Mouse (Mus musculus) kidney, postnatal 36 days (tissue): ENCODE measurements around the gene Trp53rkb.

Experiments
- DNase-seq, 2 experiments: peaks; one replicate each; pipeline ENCODE4 v3.0.0; 2021 to 2022; ENCODE audit warnings: mixed read lengths in 2 of 2

Gene Trp53rkb

DNA sequence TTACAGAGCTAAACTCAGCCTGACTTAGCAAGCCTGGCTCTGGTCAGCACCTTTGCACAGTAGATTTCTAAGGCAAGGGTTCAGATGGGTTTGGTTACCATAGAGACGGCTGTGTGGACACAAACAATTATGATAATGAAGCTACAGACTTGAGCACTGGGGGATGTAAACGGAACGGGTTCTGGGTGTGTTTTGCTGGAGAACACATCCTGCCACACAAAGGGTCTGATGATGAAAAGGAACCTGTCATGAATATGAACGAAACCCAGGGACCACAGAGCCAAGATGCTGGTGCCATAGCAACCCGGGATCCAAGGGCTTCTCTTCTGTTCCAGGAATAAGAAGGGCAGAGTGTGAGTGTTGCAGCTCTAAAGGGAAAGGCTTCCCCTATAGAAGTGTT is at the start of gene Trp53rkb:
Trp53rkb (plus strand) TSS at position 177 of the 400 bp plus-strand sequence.
- no peak for DNase-seq

DNA sequence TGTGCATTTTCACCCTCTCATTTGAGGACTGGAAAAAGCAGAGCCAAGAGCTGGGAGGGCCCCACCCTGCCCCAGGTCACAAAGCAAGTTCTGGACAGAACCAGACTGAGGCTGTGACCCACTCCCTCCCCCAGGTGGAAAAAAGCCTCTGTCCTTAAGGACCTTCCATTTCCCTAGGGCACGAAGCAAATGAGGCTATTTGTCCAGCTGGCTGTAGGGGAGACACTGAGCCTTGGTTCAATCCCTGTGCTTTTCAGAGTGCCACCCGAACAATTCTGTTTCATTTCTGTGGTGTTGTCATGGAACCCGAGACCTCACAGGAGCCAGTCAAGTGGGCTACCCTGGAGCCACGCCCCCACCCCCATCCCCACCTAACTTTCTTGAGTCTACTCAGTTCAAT is 48.8 kb upstream of the Trp53rkb start:
- no peak for DNase-seq

DNA sequence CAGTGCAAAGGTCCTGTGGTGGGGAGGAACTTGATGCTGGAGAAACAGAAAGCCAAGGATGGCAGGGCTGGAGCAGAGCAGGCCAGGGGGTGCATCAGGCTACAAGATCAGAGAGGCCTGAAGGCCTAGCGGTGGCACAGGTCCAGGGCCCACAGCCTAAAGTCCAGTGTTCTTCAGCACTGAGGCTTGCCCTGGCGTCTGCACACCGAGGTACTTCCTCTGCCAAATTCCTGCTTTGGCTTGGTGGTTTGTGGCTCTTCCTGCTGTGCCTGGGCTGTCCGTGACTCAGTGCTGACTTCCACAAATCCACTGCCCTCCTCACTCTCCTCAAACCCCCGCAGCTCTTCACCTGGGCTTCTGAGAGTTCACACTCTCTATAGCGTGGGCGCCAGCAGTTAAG is 47.9 kb upstream of the Trp53rkb start:
- peak; percentile 39 to 80 for DNase-seq

DNA sequence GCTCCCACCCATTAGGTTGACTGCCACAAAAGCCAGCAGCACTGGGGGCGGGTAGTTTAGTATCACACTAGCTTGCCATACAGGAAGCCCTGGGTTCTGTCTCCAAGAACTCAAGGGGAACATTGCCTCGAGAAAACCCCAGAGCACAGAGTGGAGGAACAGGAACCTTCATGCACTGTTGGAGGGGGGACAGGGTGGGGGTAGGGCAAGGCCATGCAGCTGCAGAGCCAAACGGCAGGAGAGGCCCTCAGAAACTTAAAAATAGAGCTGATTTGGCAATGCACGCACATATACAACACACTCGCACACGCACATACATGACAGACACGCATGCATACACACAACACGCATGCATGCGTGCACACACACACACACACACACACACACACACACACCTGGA is 46.5 kb upstream of the Trp53rkb start:
- DNase-seq, result no peak

DNA sequence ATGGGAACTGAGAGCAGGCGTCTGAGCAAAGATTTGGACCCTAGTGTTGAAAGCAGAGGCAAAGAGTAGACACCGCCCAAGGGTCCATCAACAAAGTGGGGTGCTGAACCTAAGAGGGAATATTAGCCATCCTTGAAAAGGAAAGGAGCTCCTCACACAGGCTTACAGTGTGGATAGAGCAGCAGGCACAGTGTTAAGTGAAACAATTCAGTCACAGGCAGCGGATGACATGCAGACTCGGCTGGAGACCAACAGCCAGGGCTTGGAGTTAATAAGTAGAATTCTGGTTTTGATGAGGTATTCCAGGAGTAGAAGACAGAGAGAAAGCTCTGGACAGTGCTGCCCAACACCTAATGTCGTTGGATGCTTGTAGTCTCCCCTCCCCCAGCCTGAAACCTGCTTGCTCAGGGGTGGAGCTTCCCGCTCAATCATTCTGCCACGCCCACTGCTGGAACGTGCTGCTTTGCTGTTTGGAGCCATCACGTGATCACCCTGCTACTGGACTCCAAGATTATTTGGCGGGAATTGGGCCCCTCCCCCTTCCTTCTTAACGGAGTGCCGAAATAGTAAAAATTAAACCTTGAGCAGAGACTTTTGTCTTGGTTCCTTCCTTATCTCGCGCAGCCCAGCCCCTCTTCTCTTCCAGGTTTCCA is 45.9 kb upstream of the Trp53rkb start:
- DNase-seq, result peak; percentile 24 to 36

DNA sequence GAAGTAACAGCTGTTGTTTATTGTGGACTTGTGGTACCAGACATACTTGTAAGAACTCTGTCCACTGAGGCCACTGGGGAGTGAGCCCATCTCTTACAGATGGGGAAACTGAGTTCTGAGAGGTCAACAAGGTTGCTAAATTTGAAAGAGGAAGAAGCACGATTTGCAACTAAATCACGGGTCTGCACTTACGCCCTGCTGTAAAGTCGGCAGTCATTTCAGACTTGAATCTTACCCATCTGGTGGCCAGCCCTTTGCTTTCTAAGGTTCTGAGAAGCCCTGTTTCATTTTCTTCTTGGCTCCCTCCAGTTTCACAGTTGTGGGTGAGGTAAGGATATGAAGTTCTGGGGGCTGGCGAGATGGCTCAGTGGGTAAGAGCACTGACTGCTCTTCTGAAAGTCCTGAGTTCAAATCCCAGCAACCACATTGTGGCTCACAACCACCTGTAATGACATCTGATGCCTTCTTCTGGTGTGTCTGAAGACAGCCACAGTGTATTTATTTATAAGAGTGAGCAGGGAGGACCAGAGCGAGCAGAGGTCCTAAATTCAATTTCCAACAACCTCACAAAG is 41.6 kb upstream of the Trp53rkb start:
- no peak for DNase-seq

DNA sequence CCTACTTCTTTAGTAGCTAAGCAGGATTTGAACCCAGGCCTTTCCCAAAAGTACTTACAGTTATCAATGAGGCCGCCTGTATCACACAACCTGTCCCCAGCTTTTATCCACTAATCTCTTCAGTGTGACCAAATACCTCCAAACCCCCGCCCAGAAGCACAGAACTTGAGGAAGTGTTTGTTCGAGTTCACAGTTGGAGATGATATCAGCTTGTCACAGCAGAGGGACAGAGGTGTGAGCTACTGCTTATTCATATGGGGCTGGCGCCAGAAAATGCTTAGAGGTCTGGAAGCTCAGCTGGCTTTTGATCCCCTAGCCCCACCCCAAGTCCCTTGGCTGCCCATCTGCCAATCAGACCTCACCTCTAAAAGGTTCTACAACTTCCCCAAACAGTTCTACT is 38.1 kb upstream of the Trp53rkb start:
- no peak for DNase-seq

DNA sequence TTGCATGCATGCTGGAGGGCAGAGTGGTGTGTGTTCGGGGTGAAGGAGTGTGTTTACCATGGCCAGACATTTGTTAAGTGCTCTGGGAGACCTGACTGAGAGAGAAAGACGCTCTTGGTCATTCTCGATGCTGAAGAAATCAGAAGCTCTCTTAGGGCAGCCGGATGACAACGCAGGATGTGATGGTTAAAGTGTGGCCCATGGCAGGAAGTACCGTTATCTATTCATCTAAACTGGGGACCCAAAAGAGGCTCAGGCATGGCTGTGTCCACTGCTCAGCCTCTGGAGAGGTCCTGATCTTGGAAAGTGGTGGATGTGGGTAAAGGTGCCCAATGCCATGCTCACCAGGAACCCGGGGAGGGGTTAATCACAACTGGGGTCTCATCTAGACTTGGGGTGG is 37.6 kb upstream of the Trp53rkb start:
- no peak for DNase-seq

DNA sequence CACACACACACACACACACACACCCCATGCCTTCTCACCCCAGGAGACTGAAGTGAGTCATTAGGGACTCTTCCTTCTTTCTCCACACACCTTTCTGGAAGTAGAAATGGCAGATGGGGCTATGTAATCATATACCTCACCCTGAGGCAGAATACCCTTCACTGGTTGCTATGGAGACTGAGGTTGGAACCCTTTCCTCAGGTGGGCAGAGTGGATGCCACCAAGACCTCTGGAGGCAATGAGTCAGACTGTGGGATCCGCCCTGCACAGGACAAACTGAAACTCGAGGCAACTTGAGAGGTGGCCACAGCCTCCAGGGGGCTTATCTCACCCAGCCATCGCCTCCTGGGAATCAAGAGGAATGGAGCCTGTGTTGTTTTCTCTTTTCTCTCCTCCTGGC is 34.4 kb upstream of the Trp53rkb start:
- no peak for DNase-seq

DNA sequence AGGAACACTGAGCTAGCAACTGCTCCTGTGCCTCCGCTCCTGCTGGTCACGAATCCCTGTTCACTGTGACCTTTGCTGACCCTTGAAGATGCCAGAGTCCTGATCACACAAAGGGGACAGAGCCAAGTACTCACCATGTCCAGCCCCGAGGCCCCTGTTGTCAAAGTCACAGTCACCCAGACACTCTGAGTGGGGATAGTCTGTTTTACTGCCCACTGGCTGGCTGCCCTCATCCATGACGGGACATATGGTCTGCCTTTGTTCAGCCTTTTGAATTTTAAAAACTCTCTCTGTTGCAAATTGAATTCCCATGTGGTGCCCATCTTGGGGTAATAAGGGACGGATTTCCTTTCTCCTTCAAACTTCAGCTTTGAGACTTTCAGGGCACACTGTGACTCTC is 28.3 kb upstream of the Trp53rkb start:
- DNase-seq, result no peak

DNA sequence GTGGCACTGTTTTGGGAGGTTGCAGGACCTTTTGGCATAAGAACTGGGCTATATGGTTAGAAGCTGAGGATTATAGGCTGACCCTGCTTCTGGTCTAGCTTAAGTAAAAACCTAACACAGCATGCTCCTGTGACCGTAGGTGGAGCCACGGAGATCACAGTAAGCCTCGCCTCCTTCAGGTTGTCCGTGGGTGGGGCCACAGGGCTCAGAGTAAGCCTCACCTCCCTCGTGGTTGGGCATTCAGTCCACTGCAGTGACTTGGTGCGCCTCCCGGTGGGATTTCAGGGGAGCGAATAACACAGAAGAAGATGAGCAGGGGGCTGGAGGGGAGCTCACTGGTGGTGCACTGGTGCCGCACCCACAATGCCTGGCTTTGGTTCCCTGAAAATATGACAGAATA is 24.7 kb upstream of the Trp53rkb start:
- DNase-seq, result no peak

DNA sequence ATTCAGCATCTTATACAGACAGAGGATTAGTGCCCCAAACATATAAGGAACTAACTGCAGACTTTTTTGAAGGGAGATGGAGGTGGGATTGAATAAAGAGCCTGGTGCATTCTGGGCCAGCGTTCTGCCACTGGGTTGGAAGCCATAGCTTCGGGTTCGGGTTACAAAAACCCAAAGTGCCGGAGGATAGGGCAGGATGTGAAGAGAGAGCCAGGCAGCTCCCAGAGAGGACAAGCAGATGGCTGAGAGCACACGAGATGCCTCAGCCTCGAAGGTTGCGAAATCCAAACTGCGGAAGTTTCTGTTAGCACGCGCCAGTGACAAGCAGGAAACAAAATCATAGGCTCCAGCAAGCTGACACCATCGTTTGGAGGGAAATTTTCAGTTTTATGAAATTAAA is 20.9 kb upstream of the Trp53rkb start:
- DNase-seq, result peak; percentile 25 to 32

DNA sequence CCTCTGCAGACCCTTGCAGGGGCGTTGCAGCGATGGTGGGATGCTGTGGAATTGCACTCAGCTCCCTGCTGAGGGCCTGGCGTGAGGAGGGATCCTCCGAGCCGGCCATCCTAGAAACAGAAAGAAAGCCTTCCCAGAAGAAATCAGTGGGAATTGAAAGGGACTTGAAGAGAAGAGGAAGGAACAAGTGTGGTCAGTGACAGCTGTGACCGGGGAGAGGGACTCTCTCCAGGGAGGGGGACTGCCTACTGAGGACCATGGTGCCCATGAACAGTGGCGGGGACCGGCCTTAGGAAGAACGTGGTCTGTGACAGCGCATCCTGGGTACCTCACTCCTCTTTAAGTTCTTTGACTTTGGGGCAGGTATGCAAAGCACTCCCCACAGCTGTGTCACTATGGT is 18.7 kb upstream of the Trp53rkb start:
- no peak for DNase-seq

DNA sequence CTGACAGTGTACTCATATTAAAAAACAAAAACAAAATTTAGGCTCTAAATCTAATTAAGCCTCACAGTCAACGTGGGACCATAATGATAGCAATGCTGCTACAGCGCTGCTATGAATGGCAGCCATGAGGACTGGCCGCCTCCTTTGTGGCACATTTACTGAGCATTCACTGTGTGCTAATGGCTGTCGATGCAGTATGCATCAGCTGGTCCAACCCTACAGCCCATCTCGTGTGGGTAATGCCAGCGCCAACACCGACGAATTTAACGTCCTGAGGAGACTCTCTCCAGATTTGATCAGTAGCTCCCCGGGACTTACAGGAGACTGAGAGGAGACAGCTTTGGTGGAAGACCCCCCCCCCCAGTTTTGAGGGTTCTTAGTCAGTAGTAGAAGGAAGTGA is 18.1 kb upstream of the Trp53rkb start:
- DNase-seq, result no peak

DNA sequence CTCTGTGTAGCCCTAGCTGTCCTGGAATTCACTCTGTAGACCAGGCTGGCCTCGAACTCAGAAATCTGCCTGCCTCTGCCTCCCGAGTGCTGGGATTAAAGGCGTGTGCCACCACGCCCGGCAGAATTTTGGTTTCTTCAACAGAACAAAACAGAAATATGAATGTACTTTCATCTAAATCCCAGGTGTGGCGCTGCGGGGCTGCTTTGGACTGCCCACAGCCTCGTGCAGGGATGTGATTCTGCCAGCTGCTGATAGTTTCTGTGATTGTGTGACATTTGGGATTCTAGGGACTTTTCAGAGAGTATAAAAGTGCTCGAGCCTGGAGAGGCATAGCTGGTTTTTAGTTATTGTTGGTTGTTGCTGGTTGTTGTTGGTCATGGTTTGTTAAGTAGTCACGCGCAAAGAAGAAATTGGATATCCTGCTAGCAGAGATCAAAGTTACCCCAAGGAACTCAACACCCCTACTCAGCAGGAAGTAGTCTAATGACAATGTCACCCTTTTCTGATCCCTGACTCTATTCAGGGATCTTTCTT is 16.9 kb upstream of the Trp53rkb start:
- DNase-seq, result no peak

DNA sequence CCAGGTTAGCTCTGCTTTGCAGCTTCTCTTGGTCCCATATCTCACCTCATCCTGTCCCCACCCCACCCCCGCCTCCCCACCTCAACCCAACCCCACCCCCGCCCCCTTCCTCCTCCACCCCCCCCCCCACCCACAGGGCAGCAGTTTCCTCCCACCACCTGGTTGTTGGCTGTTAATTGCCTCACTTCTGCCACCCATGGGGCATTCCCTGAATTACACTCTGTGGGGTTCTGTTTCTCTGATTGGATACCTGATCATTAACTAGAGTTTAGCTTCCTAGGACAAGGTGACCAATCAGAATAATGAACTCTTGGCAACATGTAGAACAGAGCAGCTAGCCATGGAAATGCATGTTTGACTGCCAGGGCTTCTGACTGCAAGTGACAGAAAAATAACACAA is 16.1 kb upstream of the Trp53rkb start:
- peak in 1 of 2 experiments; percentile 56 for DNase-seq

DNA sequence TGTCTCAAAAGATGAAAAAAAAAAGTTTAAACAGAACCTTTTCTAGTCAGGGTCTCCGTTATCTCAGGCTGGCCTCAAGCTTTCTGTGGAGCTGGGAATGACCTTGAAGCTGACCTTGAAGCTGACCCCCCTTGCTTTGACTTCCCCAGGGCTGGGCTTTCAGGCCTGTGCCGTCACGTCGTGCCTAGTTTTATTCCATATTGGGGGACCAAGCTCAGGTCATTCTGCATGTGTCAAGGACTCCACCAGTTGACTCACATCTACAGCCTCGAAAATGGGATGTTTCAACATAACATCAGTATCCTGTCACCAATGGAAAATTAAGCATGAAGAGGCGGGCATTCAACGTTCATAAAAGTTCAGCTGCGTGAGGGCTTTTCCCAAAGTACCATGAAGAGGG is 12.4 kb upstream of the Trp53rkb start:
- no peak for DNase-seq

DNA sequence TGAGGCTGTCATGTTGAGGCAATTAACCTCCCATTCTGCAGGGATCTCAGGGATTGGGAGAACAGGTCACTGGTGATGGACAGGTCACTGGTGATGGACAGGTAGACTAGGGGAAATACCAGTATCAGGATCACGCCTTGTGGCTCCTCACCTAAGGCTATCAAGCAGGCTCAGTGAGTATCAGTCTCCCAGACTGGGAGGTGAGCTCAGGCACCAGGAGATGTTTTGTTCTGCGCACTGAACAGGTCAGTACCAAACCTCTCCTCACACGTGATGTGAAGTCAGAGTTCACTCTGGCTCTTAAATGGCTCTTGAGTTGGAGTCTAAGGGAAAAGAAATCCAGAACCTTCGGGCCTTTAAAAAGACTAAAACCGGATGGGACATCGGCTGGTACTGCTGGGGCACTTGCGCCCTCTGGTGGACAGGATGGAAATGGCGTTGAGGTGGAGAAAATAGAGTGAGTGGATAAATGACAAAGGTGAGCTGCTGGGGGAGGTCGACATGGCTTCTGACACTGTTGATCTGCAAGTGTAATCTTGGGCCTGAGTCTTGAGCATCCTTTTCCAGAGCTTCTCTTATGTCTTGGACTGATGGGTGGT is 11.3 kb upstream of the Trp53rkb start:
- DNase-seq, result peak; percentile 58 to 85

DNA sequence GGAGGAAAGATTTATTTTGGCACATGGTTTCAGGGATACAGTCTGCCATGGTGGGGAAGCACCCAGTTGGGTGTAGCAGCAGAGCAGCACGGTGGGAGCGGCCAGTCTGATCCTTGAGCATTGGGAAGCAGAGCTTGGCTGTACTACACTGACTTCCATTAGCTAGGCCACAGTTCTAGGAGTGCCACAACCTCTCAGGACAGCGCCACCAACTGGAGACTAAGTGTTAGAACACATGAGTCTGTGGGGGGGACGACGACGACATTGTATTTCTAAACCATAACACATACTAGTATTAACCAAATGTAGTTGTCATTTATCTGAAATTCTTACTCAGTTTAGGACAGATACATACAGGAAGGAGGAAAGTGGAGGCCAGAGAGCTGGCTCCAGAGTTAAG is 8.0 kb upstream of the Trp53rkb start:
- DNase-seq, result no peak

DNA sequence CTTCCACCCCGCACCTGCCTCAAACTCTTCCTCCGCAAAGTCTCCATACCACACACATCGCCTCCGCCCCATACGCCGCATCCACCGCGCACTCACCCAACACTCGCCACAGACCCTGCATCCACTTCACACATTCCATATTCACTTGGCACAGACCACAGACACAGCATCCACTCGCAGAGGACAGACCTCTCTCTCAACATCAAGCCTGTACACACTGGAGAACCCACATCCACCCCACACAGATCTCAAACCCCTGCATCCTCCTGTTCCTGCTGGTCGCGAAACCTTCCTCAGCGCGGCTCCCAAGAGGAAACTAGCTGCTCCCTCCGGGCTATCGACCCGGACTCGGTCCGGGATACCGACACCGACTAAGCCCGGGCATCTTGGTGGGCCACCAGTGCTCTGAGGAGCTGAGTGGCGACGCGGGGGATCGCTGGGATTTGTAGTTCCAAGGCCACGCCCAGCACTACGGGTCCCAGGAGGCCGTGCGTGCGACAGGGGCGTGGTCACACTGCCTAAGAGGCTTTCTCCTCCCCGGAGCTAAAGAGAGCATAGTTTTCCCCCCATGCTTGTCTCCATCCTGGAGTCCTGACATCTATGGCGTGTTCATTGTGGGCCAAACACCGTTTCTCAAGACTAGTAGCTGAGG is 5.9 kb upstream of the Trp53rkb start:
- DNase-seq, result peak; percentile 95 to 96

DNA sequence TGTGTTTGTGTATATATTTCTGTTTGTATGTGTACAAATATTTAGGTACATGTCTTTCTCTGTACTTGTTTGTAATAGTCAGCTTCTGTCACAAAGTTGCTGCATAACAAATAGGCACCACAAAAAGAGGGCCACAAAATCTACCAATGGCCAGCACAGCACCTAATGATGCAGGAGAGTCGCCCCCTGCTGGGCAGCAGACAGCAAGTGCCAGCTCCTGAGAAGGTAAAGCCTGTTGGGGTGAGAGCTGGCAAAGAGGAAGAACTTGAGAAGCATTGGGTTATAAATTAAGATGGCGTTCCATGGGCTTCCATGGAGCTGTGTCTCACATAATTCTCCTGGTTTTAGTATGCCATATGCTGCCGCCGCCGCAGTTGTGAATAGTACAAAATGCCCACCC is 593 bp upstream of the Trp53rkb start:
- DNase-seq, result peak in 1 of 2 experiments; percentile 57

DNA sequence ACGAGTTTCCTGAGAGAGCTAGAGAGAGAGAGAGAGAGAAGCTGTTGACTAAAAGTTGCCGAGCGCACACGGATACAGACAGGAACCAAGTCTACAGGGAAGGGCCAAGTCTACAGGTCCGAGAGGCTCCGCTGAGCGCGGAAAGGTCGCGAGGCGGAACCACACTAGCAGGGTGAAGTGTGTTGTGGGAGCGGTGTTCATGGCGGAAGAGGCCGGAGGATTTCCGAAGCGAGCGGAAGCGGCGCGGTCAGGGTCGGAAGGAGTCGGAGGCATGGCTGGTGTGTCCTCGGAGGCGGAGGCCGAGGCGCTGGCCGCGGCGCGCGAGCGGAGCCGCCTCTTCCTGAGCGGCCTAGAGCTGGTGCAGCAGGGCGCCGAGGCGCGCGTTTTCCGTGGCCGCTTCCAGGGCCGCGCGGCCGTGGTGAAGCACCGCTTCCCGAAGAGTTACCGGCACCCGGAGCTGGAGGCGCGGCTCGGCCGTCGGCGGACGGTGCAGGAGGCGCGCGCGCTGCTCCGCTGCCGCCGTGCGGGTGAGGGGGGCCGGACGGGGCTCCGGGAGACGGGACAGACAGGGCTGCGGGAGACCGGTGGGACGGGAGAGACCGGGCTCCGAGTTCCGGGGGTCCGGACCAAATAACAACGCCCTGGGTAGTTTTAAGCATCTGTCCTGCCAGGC is 1.3 kb downstream of the Trp53rkb start:
- peak; percentile 85 to 90 for DNase-seq
